In the genomic region with DNA sequence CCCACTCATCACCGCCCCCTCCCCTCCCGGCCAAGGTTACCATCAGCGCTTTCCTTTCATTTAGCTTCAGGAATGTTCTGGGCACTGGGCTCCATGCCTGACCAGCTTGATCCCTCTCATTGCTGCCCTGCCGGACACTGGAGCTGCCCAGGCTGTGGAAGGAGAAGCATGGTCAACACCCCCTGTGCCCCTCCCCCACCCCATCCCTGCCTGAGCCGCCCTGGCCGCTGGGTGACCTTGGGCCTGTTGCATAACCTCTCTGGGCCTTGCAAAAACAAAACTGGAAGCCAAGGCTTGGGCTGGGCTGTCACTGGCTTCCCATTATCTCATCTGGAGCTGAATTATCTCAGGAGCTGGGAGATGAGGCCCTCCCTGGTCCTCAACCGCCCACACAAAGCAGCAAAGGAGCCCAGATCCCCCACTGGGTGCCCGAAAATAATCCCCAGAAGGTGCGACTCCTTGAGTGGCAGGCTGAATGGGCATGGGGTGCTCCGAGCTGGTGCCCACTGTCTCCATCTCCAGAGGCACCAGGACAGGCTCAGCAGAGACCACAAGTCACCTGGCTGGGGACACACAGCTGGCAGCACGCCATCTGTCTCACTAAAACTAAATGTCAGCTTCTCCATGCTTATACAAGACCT, we compare ENCODE assay signal across 10 mouse cellular contexts. TPM values are rescaled to one million over a fixed set of nuclear protein-coding genes. Genes with fewer than 3 reads are reported as not detected.
A peak's percentile ranks its signal among the peaks of the same experiment; 100 is the strongest.
DNase-seq lines count a peak whose midpoint lies in the region; ATAC-seq and TF ChIP-seq lines count a peak whose summit lies in the region.
"Had no signal": no experiment of that assay in that cellular context is flagged by ENCODE, and none has a peak within 500 bp of the region (broad histone marks: within the 10 kb centered on the region; RNA-seq: fewer than 3 reads in every experiment).

No protein-coding gene starts in this region.

- peaks cover 21% of the 10 kb centered on the region; the same call in 1 of the 2 replicates for H3K4me1 ChIP-seq in hindbrain, postnatal 0 days (ENCODE audit: insufficient read depth, low read length)
- peaks cover 81% of the 10 kb centered on the region for H3K4me1 ChIP-seq in liver, embryonic 12.5 days

- WGBS in hindbrain, postnatal 0 days: 23% methylated on average over 11 of the region's 11 CpGs
- 45% methylated on average over 11 of the region's 11 CpGs for WGBS in liver, embryonic 12.5 days (ENCODE audit: insufficient replicate concordance)

- no peaks in the 10 kb centered on the region for H3K27me3 ChIP-seq in hindbrain, postnatal 0 days (ENCODE audit: insufficient read depth, low read length)
- H3K27me3 ChIP-seq in liver, embryonic 12.5 days (replicated peaks): peaks cover 5% of the 10 kb centered on the region; the same call in 1 of the 2 replicates

- H3K9ac ChIP-seq in hindbrain, postnatal 0 days (replicated peaks; ENCODE audit: low read length): 0 out of 2 replicates have a peak overlapping the region, but pooled peaks have one; percentile 9
- H3K9ac ChIP-seq in liver, embryonic 12.5 days: no peak overlapping the region

- no peak overlapping the region for H3K4me2 ChIP-seq in hindbrain, postnatal 0 days (ENCODE audit: low read depth, low read length)
- peak overlapping the region; percentile 43 for H3K4me2 ChIP-seq in liver, embryonic 12.5 days

- H3K9me3 ChIP-seq in hindbrain, postnatal 0 days (ENCODE audit: low read length): no peaks in the 10 kb centered on the region
- H3K9me3 ChIP-seq in liver, embryonic 12.5 days (replicated peaks): no peaks in the 10 kb centered on the region

- H3K27ac ChIP-seq in hindbrain, postnatal 0 days: peak overlapping the region; percentile 46
- H3K27ac ChIP-seq in liver, embryonic 12.5 days: peak overlapping the region; percentile 22

- peak; percentile 40 for DNase-seq in cerebellum, adult 8-10 months
- DNase-seq in cerebellum, adult 9-11 months: no peak
- peak; percentile 92 for DNase-seq in adrenal gland, postnatal 14 days
- peak; percentile 76 for DNase-seq in gastrocnemius, postnatal 25 days
- no peak for DNase-seq in hindbrain, postnatal 0 days (ENCODE audit: low spot score)
- no peak for DNase-seq in B cell, adult 2 months

- no peaks in the 10 kb centered on the region for H3K36me3 ChIP-seq in hindbrain, postnatal 0 days (ENCODE audit: insufficient read depth, low read length)
- no peaks in the 10 kb centered on the region for H3K36me3 ChIP-seq in liver, embryonic 12.5 days

- ATAC-seq in hindbrain, postnatal 0 days: peak; percentile 9; the same call in 1 of the 2 replicates
- peak; percentile 30 for ATAC-seq in liver, embryonic 12.5 days
- ATAC-seq in monocyte, adult 5-6 weeks (replicated peaks; ENCODE audit: insufficient number of reproducible peaks, low FRiP score, low TSS enrichment, poor library complexity, severe bottlenecking): peak; percentile 71

- no peak overlapping the region for H3K4me3 ChIP-seq in hindbrain, postnatal 0 days (ENCODE audit: low read length)
- H3K4me3 ChIP-seq in liver, embryonic 12.5 days: no peak overlapping the region

- TF ChIP-seq CTCF in hindbrain, postnatal 0 days (IDR thresholded peaks at IDR 0.05; ENCODE audit: low read depth): no peak

RNA-seq across cellular contexts. Expression of gene Palm, which starts 9.1 kb away (rescaled TPM):
- total RNA-seq in adrenal gland, postnatal 14 days (2021): 77.9 and 78.3 TPM in 2 replicates
- 10 to 100 TPM; 23.6 to 24.8 TPM for total RNA-seq in gastrocnemius, postnatal 25 days (2021)
- total RNA-seq in hindbrain, postnatal 0 days (2014; rRNA removed): 156 and 157 TPM in 2 replicates
- polyA plus RNA-seq in hindbrain, postnatal 0 days (2015; fragmentation: Nextera tagmentation; extraction: Ambion mirVana): 221 and 242 TPM in 2 replicates
- 12.4 and 13.2 TPM in 2 replicates for polyA plus RNA-seq in liver, embryonic 12.5 days (2016; fragmentation: Nextera tagmentation; extraction: Ambion mirVana)
- 21.3 to 30.9 TPM (median 27.0 TPM) in 3 replicates for total RNA-seq in monocyte, adult 5-6 weeks (2017)

RNA-seq across cellular contexts. Expression of gene Prss57, which starts 11.7 kb away (rescaled TPM):
- not detected in 2 replicates for total RNA-seq in adrenal gland, postnatal 14 days (2021)
- not detected for total RNA-seq in gastrocnemius, postnatal 25 days (2021)
- total RNA-seq in hindbrain, postnatal 0 days (2014; rRNA removed): 0.54 and 1.8 TPM in 2 replicates
- 0.13 and 0.33 TPM in 2 replicates for polyA plus RNA-seq in hindbrain, postnatal 0 days (2015; fragmentation: Nextera tagmentation; extraction: Ambion mirVana)
- 1.4 and 2.2 TPM in 2 replicates for polyA plus RNA-seq in liver, embryonic 12.5 days (2016; fragmentation: Nextera tagmentation; extraction: Ambion mirVana)
- 0.21 to 2.1 TPM in 2 of 3 replicates, not detected in the other for total RNA-seq in monocyte, adult 5-6 weeks (2017)
- polyA plus RNA-seq: stomach, embryonic 14.5 days had no signal

RNA-seq across cellular contexts. Expression of gene Misp, which starts 18.3 kb away (rescaled TPM):
- total RNA-seq in adrenal gland, postnatal 14 days (2021): 0.26 TPM in 2 replicates
- under 1 TPM in 1 of 2 experiments, not detected in 1; 0.40 TPM for total RNA-seq in gastrocnemius, postnatal 25 days (2021)
- 0.05 and 0.22 TPM in 2 replicates for total RNA-seq in hindbrain, postnatal 0 days (2014; rRNA removed)
- polyA plus RNA-seq in hindbrain, postnatal 0 days (2015; fragmentation: Nextera tagmentation; extraction: Ambion mirVana): 0.33 TPM in 1 of 2 replicates, not detected in the other
- 0.49 and 0.54 TPM in 2 replicates for polyA plus RNA-seq in liver, embryonic 12.5 days (2016; fragmentation: Nextera tagmentation; extraction: Ambion mirVana)
- total RNA-seq in monocyte, adult 5-6 weeks (2017): not detected in 3 replicates
- total RNA-seq: hematopoietic stem cell, adult 5-6 weeks had no signal

RNA-seq across cellular contexts. Expression of gene Fstl3, which starts 25.4 kb away (rescaled TPM):
- 5.5 and 6.4 TPM in 2 replicates for total RNA-seq in adrenal gland, postnatal 14 days (2021)
- total RNA-seq in gastrocnemius, postnatal 25 days (2021): 1 to 10 TPM; 2.0 to 2.1 TPM
- 2.6 and 3.3 TPM in 2 replicates for total RNA-seq in hindbrain, postnatal 0 days (2014; rRNA removed)
- 3.1 and 3.2 TPM in 2 replicates for polyA plus RNA-seq in hindbrain, postnatal 0 days (2015; fragmentation: Nextera tagmentation; extraction: Ambion mirVana)
- polyA plus RNA-seq in liver, embryonic 12.5 days (2016; fragmentation: Nextera tagmentation; extraction: Ambion mirVana): 0.80 and 0.98 TPM in 2 replicates
- 1.3 to 3.3 TPM (median 2.0 TPM) in 3 replicates for total RNA-seq in monocyte, adult 5-6 weeks (2017)

RNA-seq across cellular contexts. Expression of gene Rnf126, which starts 35.7 kb away (rescaled TPM):
- 54.7 and 56.5 TPM in 2 replicates for total RNA-seq in adrenal gland, postnatal 14 days (2021)
- 10 to 100 TPM; 27.4 to 33.4 TPM for total RNA-seq in gastrocnemius, postnatal 25 days (2021)
- 112 and 120 TPM in 2 replicates for total RNA-seq in hindbrain, postnatal 0 days (2014; rRNA removed)
- 108 and 119 TPM in 2 replicates for polyA plus RNA-seq in hindbrain, postnatal 0 days (2015; fragmentation: Nextera tagmentation; extraction: Ambion mirVana)
- 79.6 and 80.4 TPM in 2 replicates for polyA plus RNA-seq in liver, embryonic 12.5 days (2016; fragmentation: Nextera tagmentation; extraction: Ambion mirVana)
- total RNA-seq in monocyte, adult 5-6 weeks (2017): 3.5 to 18.0 TPM (median 8.8 TPM) in 3 replicates

Comparison
In these comparisons a context has a peak if more than half of its experiments do, and no peak if none do; other contexts are left out.
1. DNase-seq: peak in cerebellum, adult 8-10 months (single experiment), adrenal gland, postnatal 14 days (single experiment) and gastrocnemius, postnatal 25 days (single experiment); none in cerebellum, adult 9-11 months (single experiment), hindbrain, postnatal 0 days (single experiment) and B cell, adult 2 months (0 of 2).
2. ATAC-seq: peak in every context shown above with its lines; median percentile 71 in monocyte, adult 5-6 weeks; 30 in liver, embryonic 12.5 days; 9 in hindbrain, postnatal 0 days.